Mouse (Mus musculus): Measurements from ENCODE around the gene Scrn3. TPM values are rescaled to one million over a fixed set of nuclear protein-coding genes. Genes with fewer than 3 reads are reported as not detected.
A peak's percentile ranks its signal among the peaks of the same experiment; 100 is the strongest.

The Scrn3 gene
- total RNA-seq, 2 experiments from 2014 or later, result 15.0 to 16.8 TPM

- DNase-seq (ENCODE audit: low spot score in 2 of 2), result no peak
Measured at GRCm38 (mm10) chr2:73380298-73380975, 68.0 kb downstream of the Scrn3 start.

GRCm38 (mm10) chr2:73385172-73385571 is 72.8 kb downstream of the Scrn3 start:
- DNase-seq (ENCODE audit: low spot score in 2 of 2), result no peak

GRCm38 (mm10) chr2:73385641-73386355 is 73.4 kb downstream of the Scrn3 start:
- no peak for DNase-seq (ENCODE audit: low spot score in 2 of 2)

GRCm38 (mm10) chr2:73386356-73387046 is 74.1 kb downstream of the Scrn3 start, which contains the start of gene Gpr155:
Gene Gpr155, minus strand, starts transcription at chr2:73386572.
- peak; percentile 98 to 99 for DNase-seq (ENCODE audit: low spot score in 2 of 2)

Other genes starting within 250 kb of the Scrn3 start
- 100 to 1,000 TPM; 120 to 128 TPM for gene Ola1, start 93.7 kb upstream of the Scrn3 start, total RNA-seq (2021)
- gene Sp9, start 40.7 kb upstream of the Scrn3 start, total RNA-seq (2021), result 1 to 10 TPM; 4.6 to 4.8 TPM
- gene Cir1, start 100 bp downstream of the Scrn3 start, total RNA-seq (2021), result 10 to 100 TPM; 25.7 to 25.9 TPM
- 10 to 100 TPM; 51.4 to 55.3 TPM for gene Gpr155, start 74.0 kb downstream of the Scrn3 start, total RNA-seq (2021)
- gene Wipf1, start 217.1 kb downstream of the Scrn3 start, total RNA-seq (2021), result 10 to 100 TPM; 12.0 to 12.8 TPM

All from layer of hippocampus, postnatal 14 days (tissue).